Mouse (Mus musculus) midbrain, embryonic 10.5 days (tissue): Measurements from ENCODE around the gene Arhgef39. TPM values are rescaled to one million over a fixed set of nuclear protein-coding genes. Genes with fewer than 3 reads are reported as not detected.
"Not testable (repeated sequence)": the region's sequence is repeated elsewhere in the genome, so short reads cannot be mapped to it uniquely, and the experiment has no call there.

Experiments used
- DNase-seq: peaks from one replicate; pipeline ENCODE4 v3.0.0-alpha.2; 2017; ENCODE audit warnings: low spot score
- H3K27ac ChIP-seq: fragments of 300-500 bp; sonication (generic); replicated peaks from 2 replicates; pipeline ENCODE4 v1.5.1; 2016; ENCODE audit warnings: mild to moderate bottlenecking
- H3K27me3 ChIP-seq: fragments of 300-500 bp; sonication (generic); 2 replicates; pipeline ENCODE4 v1.6.1; 2016; ENCODE audit warnings: low read depth, mild to moderate bottlenecking; ENCODE audit not compliant: poor library complexity, severe bottlenecking
- H3K36me3 ChIP-seq: fragments of 300-500 bp; sonication (generic); 2 replicates; pipeline ENCODE4 v1.6.1; 2016; ENCODE audit warnings: mild to moderate bottlenecking, moderate library complexity
- H3K4me1 ChIP-seq: fragments of 300-500 bp; sonication (generic); 2 replicates; pipeline ENCODE4 v1.6.1; 2016
- H3K4me3 ChIP-seq: fragments of 300-500 bp; sonication (generic); 2 replicates; pipeline ENCODE4 v1.5.1; 2016; ENCODE audit warnings: mild to moderate bottlenecking, moderate library complexity
- H3K9me3 ChIP-seq: fragments of 300-500 bp; sonication (generic); replicated peaks from 2 replicates; pipeline ENCODE4 v1.6.1; 2016; ENCODE audit warnings: mild to moderate bottlenecking
- WGBS: fragments of 180-500 bp; shearing (Covaris S2); methylation state at CpG from one replicate; pipeline ENCODE4 v1.1.7; 2016; 5-methylcytosine and 5-hydroxymethylcytosine counted together
- polyA plus RNA-seq: library from polyadenylated mRNA; unstranded; fragments of >200 nt; fragmentation: Nextera tagmentation; extraction: Ambion mirVana; gene quantifications from 2 replicates; pipeline ENCODE4 v1.2.1, GENCODE M21; 2016

The Arhgef39 gene
- polyA plus RNA-seq, 1 experiment from 2014 or later: 52.8 TPM

DNA sequence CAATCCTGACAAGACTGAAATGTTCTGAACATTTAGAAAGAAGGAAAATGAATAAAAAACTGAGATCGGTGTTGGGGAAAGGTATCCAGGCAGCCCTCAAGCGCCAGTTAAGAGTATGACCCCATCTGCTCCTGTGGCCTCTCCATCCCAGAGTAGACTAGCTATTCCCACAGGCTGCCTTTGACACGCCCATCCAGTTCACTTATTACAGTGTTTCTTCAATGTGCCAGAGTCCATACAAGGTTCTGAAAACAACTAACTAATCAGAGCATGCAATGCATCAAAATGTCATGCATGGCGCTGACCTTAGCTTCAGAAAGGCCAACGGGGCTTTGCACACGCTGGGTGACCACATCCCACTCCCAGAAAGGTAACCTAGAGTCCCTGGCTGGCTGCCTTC is 4.0 kb upstream of the Arhgef39 start:
- H3K9me3 ChIP-seq: no peaks in the 10 kb centered on the region
- no peaks in the 10 kb centered on the region for H3K36me3 ChIP-seq
- peaks cover 60% of the 10 kb centered on the region for H3K27me3 ChIP-seq
- 89% methylated on average over 6 of the region's 6 CpGs for WGBS
- H3K4me3 ChIP-seq: no peak overlapping the region
- H3K4me1 ChIP-seq: peaks cover 28% of the 10 kb centered on the region
- no peak for DNase-seq
- no peak overlapping the region for H3K27ac ChIP-seq

DNA sequence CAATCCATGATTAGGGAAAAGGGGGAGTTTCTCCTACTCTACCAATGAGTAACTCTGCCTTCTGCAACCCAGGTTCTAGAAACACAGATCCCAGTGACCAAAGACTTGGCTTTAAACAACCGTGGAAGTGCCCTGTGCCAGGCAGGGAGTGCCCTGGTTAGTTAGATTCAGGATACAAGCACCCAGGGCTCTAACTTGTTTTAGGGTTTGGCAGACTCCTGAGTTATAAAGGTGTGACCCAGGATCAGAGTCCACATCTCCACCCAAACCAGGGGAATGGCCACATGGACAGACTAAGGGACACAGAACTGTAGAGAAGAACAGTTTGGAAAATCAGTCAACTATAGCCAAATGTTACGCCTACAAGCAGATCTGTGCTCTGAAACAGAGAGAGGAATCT is 3.5 kb upstream of the Arhgef39 start:
- H3K27ac ChIP-seq: no peak overlapping the region
- peaks cover 55% of the 10 kb centered on the region for H3K27me3 ChIP-seq
- no peaks in the 10 kb centered on the region for H3K36me3 ChIP-seq
- H3K4me1 ChIP-seq: peaks cover 28% of the 10 kb centered on the region
- no peak for DNase-seq
- WGBS: 78% methylated on average over 2 of the region's 2 CpGs
- no peak overlapping the region for H3K4me3 ChIP-seq
- H3K9me3 ChIP-seq: no peaks in the 10 kb centered on the region

DNA sequence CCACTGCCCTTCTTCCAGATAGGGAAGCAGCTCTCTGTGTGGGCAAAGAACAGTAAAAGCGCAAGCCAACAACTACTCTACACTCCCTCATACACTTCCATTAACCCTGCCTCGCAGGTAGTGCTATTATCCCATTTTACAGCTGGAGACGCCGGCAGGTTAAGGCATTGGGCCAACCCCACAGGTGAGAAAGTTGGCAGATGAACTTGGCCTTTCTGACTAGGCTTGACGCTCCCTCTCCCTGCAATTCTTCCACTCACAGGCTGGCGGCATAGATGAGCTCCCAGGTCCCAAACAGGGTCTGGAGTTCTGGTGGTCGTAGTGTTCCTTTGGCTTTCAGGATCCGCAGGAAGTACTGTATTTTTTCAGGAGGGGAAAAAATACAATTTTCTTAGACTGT is 512 bp downstream of the Arhgef39 start:
- peaks cover 61% of the 10 kb centered on the region for H3K4me1 ChIP-seq
- 14% methylated on average over 8 of the region's 8 CpGs for WGBS
- peak; percentile 58 for DNase-seq

DNA sequence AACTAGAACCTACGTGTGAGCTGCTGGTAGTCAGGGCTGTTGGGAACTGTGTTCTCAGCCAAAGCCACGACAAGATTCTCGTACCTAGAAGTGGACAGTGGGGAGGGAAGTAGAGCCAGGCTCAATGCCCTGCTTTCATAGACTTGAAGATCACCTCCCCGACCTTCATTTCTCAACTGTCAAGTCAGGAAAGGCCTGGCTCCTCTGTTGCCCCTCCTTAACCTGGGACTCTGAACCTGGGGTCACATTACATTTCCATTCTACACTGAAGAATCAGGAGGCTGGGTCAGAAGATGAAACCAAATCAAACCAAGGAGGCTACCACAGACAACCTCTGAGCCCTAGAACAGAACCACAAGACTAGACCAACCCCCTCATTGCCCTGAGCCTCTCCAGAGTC is 1.5 kb downstream of the Arhgef39 start:
- Histone ChIP-seq H3K4me1 (peaks cover 68% of the 10 kb centered on the region), H3K27ac (no peak overlapping the region; the same call in 1 of the 2 replicates), H3K9me3 (no peaks in the 10 kb centered on the region), H3K27me3 (peaks cover 54% of the 10 kb centered on the region), H3K4me3 (peak overlapping the region; percentile 72), H3K36me3 (peaks cover 27% of the 10 kb centered on the region)
- WGBS: 78% methylated on average over 4 of the region's 4 CpGs
- DNase-seq: no peak

More for the DNA sequence above, 512 bp downstream of the Arhgef39 start:
- H3K36me3 ChIP-seq: peaks cover 27% of the 10 kb centered on the region
- peak overlapping the region; percentile 92 for H3K27ac ChIP-seq
- H3K9me3 ChIP-seq: no peaks in the 10 kb centered on the region
- peaks cover 54% of the 10 kb centered on the region for H3K27me3 ChIP-seq
- H3K4me3 ChIP-seq: peak overlapping the region; percentile 72

DNA sequence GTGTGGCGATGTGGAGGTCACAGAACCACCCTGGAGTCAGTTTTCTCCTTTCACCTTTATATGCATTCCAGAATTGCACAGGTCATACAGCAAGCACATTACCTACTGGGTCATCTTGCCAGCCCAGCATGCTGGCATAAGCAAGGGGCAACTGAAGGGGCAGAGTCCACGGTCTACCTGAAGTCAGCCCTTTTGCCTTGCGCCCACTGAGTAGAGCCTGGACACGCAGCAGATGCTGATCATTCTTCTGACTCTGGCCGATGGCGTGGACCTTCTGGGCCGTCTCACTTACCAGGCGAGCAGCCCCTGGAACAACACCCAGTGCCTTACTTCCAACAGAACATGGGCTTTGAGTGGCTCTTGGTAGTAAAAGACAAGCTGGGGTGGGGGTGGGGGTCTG is 2.1 kb downstream of the Arhgef39 start:
- DNase-seq: no peak
- Histone ChIP-seq H3K36me3 (peaks cover 27% of the 10 kb centered on the region), H3K27me3 (peaks cover 54% of the 10 kb centered on the region), H3K9me3 (no peaks in the 10 kb centered on the region), H3K4me1 (peaks cover 68% of the 10 kb centered on the region), H3K27ac (no peak overlapping the region), H3K4me3 (peak overlapping the region; percentile 72)
- 90% methylated on average over 8 of the region's 8 CpGs for WGBS

DNA sequence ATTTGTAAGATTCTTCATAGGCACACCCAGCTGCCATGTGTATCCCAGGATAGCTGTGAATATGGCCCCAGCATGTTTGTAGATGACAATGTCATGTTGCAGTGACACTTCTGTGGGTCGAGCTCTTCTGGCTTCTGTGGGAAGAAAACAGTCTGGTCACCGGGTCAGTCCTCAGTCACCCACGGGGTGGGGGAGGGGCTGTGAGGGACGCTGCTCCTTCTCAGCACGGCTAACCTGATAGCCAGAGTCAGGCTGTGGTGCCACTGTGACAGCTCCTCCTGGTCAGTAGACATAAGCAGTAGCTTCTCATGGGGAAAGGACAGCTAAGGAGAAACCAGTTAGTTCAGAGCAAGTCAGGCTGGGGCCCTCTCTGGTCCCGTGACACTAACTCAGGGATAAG is 2.9 kb downstream of the Arhgef39 start:
- no peak for DNase-seq
- H3K4me1 ChIP-seq: peaks cover 68% of the 10 kb centered on the region
- WGBS: 52% methylated on average over 6 of the region's 6 CpGs

DNA sequence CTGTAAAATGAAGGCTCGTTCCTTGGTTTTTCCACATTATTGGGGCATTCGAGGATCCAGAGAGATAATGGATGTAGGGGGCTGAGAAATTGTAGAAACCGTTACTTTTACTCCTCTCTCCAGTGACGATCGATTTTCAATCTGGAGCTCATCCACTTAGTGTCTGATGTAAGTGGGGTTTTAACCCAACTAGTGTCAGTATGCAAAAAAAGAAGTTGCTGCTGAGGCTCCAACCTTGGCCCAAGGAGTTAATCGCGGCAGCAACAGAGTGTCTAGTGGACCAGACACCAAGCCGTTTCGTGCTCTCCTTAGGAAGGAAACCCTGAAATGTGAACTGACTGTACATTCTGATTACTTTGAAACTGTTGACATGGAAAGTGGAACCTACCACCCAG is 5.7 kb downstream of the Arhgef39 start:
- H3K27ac ChIP-seq: peak overlapping the region; percentile 90
- 7% methylated on average over 9 of the region's 9 CpGs for WGBS
- peaks cover 27% of the 10 kb centered on the region for H3K36me3 ChIP-seq
- peaks cover 55% of the 10 kb centered on the region for H3K4me1 ChIP-seq
- peaks cover 28% of the 10 kb centered on the region for H3K27me3 ChIP-seq
- H3K9me3 ChIP-seq: peaks cover 3% of the 10 kb centered on the region; the same call in 1 of the 2 replicates
- DNase-seq: no peak
- H3K4me3 ChIP-seq: peak overlapping the region; percentile 81

More for the DNA sequence above, 2.9 kb downstream of the Arhgef39 start:
- Histone ChIP-seq H3K36me3 (peaks cover 27% of the 10 kb centered on the region), H3K4me3 (peak overlapping the region; percentile 18; the same call in 1 of the 2 replicates), H3K27ac (peak overlapping the region; percentile 13; the same call in 1 of the 2 replicates), H3K9me3 (no peaks in the 10 kb centered on the region), H3K27me3 (peaks cover 48% of the 10 kb centered on the region)

DNA sequence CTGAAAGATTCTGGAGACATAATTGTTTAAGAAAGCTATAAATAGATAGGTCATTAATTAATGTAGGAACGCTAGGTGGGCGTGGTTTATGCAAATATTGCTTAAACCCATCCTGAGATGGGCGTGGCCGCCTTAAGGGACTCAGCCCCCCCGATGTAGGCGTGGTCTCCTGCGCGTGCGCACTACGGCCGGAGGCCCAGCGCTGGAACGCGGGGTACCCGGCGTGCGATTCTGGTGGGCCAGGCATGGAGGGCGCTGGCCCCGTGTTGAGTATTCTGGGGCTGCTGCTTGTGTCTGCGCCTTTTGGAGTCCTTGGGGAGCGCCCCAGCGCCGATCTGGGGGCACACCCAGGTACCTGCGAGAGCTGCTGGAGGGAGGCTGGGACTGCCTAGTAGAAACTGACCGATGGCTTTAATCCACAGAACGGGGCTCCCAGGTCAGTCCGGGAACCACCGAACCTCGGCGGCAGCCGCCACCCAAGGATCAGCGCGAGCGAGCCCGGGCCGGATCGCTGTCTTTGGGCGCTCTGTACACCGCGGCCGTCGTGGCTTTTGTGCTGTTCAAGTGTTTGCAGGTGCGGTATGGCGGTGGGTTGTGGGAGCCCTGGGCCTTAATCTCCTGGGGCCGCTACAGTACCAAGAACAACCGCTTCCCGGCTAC is 6.2 kb downstream of the Arhgef39 start:
- under 1% methylated on average over 47 of the region's 47 CpGs for WGBS
- H3K27ac ChIP-seq: peak overlapping the region; percentile 90
- peaks cover 50% of the 10 kb centered on the region for H3K4me1 ChIP-seq
- peaks cover 3% of the 10 kb centered on the region; the same call in 1 of the 2 replicates for H3K9me3 ChIP-seq
- H3K36me3 ChIP-seq: peaks cover 27% of the 10 kb centered on the region
- peak; percentile 97 for DNase-seq
- H3K4me3 ChIP-seq: peak overlapping the region; percentile 81
- H3K27me3 ChIP-seq: peaks cover 28% of the 10 kb centered on the region

DNA sequence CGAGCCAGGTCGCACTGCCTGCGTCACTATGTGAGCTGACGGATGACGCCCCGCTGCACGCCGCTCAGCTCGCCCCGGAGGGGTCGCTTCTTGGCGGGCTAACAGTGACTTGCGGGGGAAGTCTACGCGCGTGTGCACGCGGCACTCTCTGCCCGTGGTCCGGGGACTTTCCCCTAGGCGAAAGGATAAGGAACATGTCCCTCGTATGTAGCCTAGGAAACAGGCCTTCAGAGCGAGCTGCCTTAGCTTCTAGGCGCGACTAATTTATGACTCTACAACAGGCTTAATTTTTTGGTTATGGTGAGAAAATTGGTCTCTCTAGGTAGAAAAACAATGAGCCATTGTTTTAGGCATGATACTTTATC is 6.7 kb downstream of the Arhgef39 start, which contains the start of gene Ccdc107:
TSS of gene Ccdc107 (plus strand) at position 80 of the 365 bp plus-strand sequence.
- peaks cover 45% of the 10 kb centered on the region for H3K4me1 ChIP-seq
- peaks cover 26% of the 10 kb centered on the region for H3K36me3 ChIP-seq
- peak within 1 kb of the TSS; percentile 90 for H3K27ac ChIP-seq
- H3K4me3 ChIP-seq: peak within 1 kb of the TSS; percentile 81
- H3K9me3 ChIP-seq: peaks cover 3% of the 10 kb centered on the region; the same call in 1 of the 2 replicates
- DNase-seq: peak; percentile 92
- H3K27me3 ChIP-seq: peaks cover 27% of the 10 kb centered on the region
- WGBS: under 1% methylated on average over 25 of the region's 25 CpGs

DNA sequence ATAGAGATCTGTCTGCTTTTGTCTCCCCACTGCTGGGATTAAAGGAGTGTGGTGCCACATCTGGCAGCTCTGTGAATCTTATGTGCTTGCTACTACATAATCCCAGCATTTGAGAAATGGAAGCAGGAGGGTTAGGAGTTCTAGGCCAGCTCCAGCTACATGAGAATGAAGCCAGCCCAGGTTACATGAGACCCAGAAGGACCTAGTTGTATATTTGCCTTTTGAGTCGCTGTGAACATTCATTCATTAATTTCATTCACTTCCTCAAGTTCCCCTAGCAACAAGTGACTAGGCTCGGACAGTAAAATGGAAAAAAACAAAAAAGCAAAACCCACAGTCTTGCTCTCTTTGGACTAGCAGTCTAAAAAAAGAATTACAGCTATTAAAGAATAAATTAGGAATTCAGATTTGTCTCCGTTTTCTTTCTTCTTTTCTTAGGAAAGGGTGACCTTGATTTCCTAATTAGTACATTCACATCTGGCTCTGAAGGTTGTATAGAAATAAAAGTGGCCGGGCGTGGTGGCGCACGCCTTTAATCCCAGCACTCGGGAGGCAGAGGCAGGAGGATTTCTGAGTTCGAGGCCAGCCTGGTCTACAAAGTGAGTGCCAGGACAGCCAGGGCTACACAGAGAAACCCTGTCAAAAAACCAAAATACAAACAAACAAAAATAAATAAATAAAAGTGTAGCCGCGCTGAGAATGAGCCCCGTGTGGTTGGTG is 7.2 kb downstream of the Arhgef39 start:
- Histone ChIP-seq H3K36me3 (peaks cover 21% of the 10 kb centered on the region), H3K4me1 (peaks cover 40% of the 10 kb centered on the region), H3K27me3 (peaks cover 22% of the 10 kb centered on the region), H3K27ac (peak overlapping the region; percentile 90), H3K4me3 (peak overlapping the region; percentile 81), H3K9me3 (peaks cover 3% of the 10 kb centered on the region; the same call in 1 of the 2 replicates)
- 50% methylated on average over 12 of the region's 12 CpGs for WGBS
- no peak for DNase-seq

DNA sequence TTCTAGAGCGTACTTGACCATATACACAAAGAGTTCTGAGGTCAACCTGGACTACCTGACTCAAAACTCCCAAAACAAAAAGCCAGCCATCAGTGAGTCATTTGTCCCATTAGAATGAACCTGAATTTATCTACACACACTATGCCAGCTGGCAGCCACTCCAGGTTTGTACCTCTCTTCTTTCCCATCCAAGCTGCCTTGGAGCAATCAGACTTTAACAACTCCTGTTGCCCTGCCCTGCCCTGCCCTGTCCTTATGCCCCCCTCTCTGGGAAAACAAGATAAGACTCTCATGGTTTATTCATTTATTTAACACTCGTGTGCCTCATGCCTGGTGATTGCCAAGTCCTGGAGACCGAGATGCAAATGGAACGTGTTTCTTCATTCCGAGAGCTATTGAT is 8.7 kb downstream of the Arhgef39 start:
- DNase-seq: no peak
- WGBS: 90% methylated on average over 5 of the region's 5 CpGs
- Histone ChIP-seq H3K4me1 (peaks cover 25% of the 10 kb centered on the region), H3K36me3 (peaks cover 7% of the 10 kb centered on the region; the same call in 1 of the 2 replicates), H3K4me3 (no peak overlapping the region), H3K27me3 (peaks cover 15% of the 10 kb centered on the region), H3K9me3 (peaks cover 3% of the 10 kb centered on the region; the same call in 1 of the 2 replicates), H3K27ac (no peak overlapping the region)

DNA sequence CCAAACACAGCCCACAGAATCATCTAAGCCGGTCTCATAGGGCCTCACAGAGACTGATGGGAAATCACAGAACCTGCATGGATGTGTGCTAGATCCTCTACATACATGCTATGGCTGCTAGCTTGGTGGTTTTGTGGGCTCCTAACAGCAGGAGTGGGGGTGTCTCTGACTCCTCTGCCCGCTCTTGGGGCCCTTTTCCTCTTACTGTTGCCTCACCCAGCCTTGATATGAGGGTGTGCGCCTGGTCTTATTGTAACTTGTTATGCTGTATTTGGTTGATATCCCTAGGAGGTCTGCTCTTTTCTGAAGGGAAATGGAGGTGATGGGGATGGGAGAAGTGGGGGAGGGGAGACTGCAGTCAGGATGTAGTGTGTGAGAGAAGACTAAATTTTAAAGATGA is 9.9 kb downstream of the Arhgef39 start:
- peaks cover 3% of the 10 kb centered on the region; the same call in 1 of the 2 replicates for H3K9me3 ChIP-seq
- H3K27me3 ChIP-seq: 0 out of 2 replicates have a peak, but pooled peaks cover 3% of the 10 kb centered on the region
- H3K36me3 ChIP-seq: no peaks in the 10 kb centered on the region
- H3K4me3 ChIP-seq: no peak overlapping the region
- no peak for DNase-seq
- no peak overlapping the region for H3K27ac ChIP-seq
- 95% methylated on average over 3 of the region's 3 CpGs for WGBS
- H3K4me1 ChIP-seq: peaks cover 13% of the 10 kb centered on the region

DNA sequence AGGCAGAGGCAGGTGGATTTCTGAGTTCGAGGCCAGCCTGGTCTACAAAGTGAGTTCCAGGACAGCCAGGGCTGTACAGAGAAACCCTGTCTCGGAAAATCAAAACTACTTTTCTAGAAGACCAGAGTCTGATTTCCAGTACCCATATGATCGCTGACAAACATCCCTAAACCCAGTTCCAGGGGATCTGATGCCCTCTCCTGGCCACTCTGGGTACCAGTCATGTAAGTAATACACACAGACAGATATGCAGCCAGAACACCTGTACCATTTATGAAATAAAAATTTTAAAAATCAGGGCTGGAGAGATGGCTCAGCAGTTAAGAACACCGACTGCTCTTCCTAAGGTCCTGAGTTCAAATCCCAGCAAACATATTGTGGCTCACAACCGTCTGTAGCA is 13.8 kb downstream of the Arhgef39 start:
- 83% methylated on average over 5 of the region's 5 CpGs for WGBS
- not testable (repeated sequence) for H3K4me3 ChIP-seq, H3K27me3 ChIP-seq, H3K27ac ChIP-seq, DNase-seq, H3K9me3 ChIP-seq, H3K4me1 ChIP-seq, H3K36me3 ChIP-seq
